Mouse (Mus musculus) spleen, postnatal 14 days (tissue): ENCODE measurements around the gene Crebbp.

Source experiments
- DNase-seq, 2 experiments: peaks; one replicate each; pipeline ENCODE4 v3.0.0; 2021 to 2022; ENCODE audit warnings: low spot score in 2 of 2

The Crebbp gene

DNA sequence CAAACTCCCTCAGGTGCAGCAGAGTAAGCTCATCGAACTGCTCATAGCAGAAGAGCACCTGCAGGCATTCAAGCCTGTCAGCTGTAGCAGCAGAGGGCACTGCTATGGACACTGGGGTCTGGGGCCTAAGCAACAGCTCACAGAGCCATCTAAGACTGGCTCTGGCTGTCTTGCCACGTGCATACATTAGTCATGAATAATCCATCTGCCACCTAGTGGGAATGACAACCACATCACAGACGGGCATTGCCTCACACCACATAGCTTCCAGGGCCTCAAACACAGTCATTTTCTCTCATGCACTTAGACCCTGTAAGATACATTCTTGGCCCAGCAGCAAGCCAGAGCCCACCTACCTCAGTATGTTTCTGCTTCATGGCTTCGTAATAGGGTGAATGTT is 168.3 kb downstream of the Crebbp start:
- DNase-seq = no peak

DNA sequence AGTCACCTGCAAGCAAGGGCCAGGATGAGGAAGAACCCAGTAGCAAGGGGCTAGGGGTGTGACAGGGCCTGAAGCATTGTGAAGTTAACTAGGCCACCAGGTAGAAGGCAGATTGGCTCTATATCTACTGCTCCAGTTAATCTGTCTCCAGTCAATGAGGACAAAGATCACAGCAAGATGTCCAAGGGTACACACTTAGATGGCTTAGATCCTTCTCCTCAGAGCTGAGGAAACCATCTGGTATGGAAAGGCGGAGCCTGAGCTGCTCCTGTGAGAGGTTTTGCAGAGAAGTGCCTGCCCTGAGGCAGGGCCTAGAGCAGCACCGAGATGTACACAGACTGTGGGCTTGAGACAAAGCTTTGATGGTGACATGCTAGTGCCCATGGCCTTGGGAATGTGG is 169.7 kb downstream of the Crebbp start:
- DNase-seq = no peak

DNA sequence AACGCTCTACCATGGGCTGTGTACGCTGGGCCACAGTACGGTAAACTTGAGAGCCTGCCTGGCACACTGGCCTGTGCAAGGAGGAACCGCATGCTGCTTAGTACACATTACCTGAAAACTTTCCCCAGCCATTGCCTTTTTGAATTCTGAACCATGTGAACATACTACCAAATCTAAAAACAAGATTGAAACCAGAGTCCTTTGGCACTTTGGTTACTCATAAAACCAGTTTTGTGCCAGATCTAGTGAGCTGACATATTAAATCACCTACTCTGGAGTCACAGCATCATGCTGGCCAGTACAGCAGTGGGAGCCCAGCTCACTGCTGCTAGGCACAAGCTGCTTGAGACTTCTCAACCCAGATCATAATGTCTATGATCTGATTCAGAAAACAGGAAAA is 172.2 kb downstream of the Crebbp start:
- DNase-seq = no peak

- no peak for DNase-seq
Observed at GRCm38 (mm10) chr16:4040206-4040605, 173.6 kb downstream of the Crebbp start.

DNA sequence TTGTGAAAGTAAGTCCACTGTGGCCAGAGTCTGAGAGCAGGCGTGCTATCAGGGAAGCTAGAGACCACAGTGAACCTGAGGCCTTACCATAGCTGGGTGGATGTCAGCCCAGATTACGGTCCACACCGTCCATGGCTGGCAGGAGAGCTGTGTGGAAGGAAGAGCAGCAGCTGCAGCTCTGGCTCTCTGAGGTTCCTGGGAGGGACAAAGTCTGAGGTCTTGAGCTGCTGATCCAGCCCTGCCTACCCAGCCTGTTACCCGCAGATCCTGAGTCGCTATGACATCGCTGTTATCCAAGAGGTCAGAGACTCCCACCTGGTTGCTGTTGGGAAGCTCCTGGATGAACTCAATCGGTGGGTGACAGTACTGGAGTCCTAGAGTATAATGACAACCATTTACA is 176.1 kb downstream of the Crebbp start:
- no peak for DNase-seq

- DNase-seq = no peak
Observed at GRCm38 (mm10) chr16:4036807-4037206, 177.0 kb downstream of the Crebbp start, which contains the start of gene Dnase1. TSS of gene Dnase1 (plus strand) at chr16:4036942.

DNA sequence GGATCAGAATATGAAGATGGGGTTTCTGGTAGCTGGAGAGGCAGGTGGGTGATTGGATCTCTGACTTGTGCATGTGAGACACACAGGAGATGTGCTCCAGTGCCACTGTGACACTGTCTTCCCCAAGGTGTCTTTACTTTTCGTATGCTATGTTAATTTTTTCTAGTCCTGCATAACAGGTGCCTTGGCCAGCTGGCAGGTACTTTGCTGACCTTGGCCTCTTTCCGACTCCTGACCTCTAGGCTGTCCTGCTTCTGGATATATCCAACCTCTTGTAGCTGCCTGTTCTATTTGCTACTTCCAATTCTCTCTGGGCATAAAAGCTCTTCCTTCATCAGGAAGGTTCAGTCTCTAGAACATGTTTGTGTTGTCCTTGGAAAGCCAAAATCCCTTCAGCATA is 178.2 kb downstream of the Crebbp start:
- DNase-seq = no peak

- DNase-seq = no peak
Observed at GRCm38 (mm10) chr16:4034476-4034875, 179.3 kb downstream of the Crebbp start.

DNA sequence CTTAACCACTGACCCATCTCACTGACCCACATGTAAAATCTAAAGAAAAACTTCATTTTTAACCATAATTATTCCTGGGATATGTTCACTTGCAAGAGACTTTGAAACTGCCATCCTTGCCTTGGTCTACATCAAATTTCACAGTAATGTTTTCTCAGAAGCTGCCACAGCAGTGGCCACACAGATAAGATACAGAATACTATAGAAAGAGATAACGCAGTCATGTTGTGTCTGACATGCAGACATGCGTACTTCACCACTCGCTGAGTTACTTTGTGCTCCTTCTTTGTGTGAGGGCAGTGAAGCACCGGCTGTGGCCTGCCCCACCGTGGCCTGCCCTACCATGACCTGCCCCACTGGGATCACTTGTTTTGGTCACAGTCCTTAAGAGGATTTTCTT is 179.8 kb downstream of the Crebbp start:
- DNase-seq = no peak

DNA sequence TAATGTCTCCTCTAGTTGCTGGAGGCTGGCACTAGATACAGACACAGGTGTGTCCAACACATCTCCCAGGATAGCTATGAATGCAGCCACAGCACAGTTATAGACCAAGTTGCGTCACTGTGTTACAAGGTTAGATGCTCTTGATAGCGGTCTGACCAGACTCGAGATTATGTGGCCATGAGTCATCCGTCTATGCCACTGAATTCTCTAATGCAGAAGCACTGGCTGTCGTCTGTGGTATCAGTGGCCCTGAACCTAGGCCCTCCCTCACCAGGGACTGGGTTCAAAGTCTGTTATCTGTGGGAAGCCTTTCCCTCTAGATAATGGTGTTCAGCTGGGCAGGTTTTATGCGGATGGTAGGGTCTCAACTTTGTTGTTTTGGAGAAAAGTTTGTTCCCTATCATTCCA is 181.5 kb downstream of the Crebbp start:
- DNase-seq = no peak

DNA sequence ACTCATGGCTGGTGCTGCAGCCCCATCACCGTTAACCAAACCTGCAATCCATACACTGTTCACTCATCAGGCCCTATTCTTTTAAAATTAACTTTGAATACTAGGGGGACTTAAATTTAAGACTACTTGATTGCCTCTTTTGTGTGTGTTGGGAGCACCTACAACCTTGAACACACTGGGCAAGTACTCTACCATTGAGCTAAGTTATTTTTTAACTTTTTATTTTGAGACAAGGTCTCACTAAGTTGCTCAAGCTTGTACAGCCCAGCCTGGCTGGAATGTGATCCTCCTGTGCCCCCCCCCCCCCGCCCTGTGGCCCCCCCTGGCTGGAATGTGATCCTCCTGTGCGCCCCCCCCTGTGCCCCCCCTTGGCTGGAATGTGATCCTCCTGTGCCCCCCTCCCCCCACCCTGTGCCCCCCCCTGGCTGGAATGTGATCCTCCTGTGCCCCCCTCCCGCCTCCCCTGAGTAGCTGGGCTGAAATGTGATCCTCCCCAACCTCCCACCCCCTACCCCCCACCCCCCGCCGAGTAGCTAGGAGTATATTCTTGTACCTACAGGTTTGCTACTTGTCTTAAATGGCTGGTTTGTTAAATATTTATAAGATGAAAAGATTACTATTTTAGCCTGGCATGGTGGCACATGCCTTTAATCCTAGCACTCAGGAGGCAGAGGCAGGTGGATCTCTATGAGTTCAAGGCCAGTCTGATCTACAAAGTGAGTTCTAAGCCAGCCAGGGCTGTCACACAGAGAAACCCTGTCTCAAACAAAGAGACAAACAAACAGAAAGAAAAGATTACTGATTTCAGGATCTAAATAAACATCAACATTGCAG is 182.1 kb downstream of the Crebbp start:
- no peak for DNase-seq
